Mouse (Mus musculus) heart, postnatal 0 days (tissue): ENCODE results near the gene Ccdc9. TPM values are rescaled to one million over a fixed set of nuclear protein-coding genes. Genes with fewer than 3 reads are reported as not detected.

Experiments
- ATAC-seq: fragments of 200-750 bp; cut with Nextera tagmentation; 2 replicates; pipeline ENCODE4 v1.8.0; 2017; ENCODE audit warnings: low read depth, moderate number of reproducible peaks, moderate library complexity; ENCODE audit not compliant: insufficient read depth
- DNase-seq: peaks from one replicate; pipeline ENCODE4 v3.0.0-alpha.2; 2016; ENCODE audit warnings: low spot score
- H3K27ac ChIP-seq: fragments of 300-500 bp; sonication (generic); 2 replicates; pipeline ENCODE4 v1.5.1; 2014; ENCODE audit warnings: low read depth, mild to moderate bottlenecking
- H3K27me3 ChIP-seq: fragments of 300-500 bp; sonication (generic); 2 replicates; pipeline ENCODE4 v1.6.1; 2014; ENCODE audit warnings: low read length, mixed read lengths; ENCODE audit not compliant: control insufficient read depth, insufficient read depth
- H3K36me3 ChIP-seq: fragments of 300-500 bp; sonication (generic); replicated peaks from 2 replicates; pipeline ENCODE4 v1.6.1; 2014; ENCODE audit warnings: low read length, mixed read lengths; ENCODE audit not compliant: control insufficient read depth, insufficient read depth
- H3K4me1 ChIP-seq: fragments of 300-500 bp; sonication (generic); 2 replicates; pipeline ENCODE4 v1.6.1; 2014; ENCODE audit warnings: antibody characterized with exemption; ENCODE audit not compliant: control insufficient read depth, insufficient read depth
- H3K4me2 ChIP-seq: fragments of 300-500 bp; sonication (generic); 2 replicates; pipeline ENCODE4 v1.6.1; 2014; ENCODE audit warnings: low read depth, mild to moderate bottlenecking, low read length, moderate library complexity
- H3K4me3 ChIP-seq: fragments of 300-500 bp; sonication (generic); 2 replicates; pipeline ENCODE4 v1.5.1; 2014; ENCODE audit warnings: low read depth, low read length
- H3K9ac ChIP-seq: fragments of 300-500 bp; sonication (generic); replicated peaks from 2 replicates; pipeline ENCODE4 v1.6.1; 2014; ENCODE audit warnings: low read depth, low read length, mixed read lengths
- H3K9me3 ChIP-seq: fragments of 300-500 bp; sonication (generic); replicated peaks from 2 replicates; pipeline ENCODE4 v1.6.1; 2016; ENCODE audit warnings: low read length; ENCODE audit not compliant: control insufficient read depth
- CTCF ChIP-seq: IDR thresholded peaks from 2 replicates; pipeline ENCODE4 v1.5.1; 2016; ENCODE audit warnings: antibody characterized with exemption, control low read depth, low read depth
- EP300 ChIP-seq: IDR thresholded peaks from 2 replicates; pipeline ENCODE4 v1.6.1; 2016; ENCODE audit warnings: antibody characterized with exemption, low read depth
- WGBS: fragments of 180-500 bp; shearing (Covaris S2); extraction: QIAGEN DNeasy Blood & Tissue Kit; methylation state at CpG from one replicate; pipeline ENCODE4 v1.1.7; 2014; 5-methylcytosine and 5-hydroxymethylcytosine counted together
- polyA plus RNA-seq: library from polyadenylated mRNA; unstranded; fragments of >200 nt; fragmentation: Nextera tagmentation; extraction: Ambion mirVana; gene quantifications from 2 replicates; pipeline ENCODE4 v1.2.1, GENCODE M21; 2015
- total RNA-seq: library from RNA; depleted of rRNA; stranded (reverse); fragments of >200 nt; gene quantifications from 2 replicates; pipeline ENCODE4 v1.2.3, GENCODE M21; 2014; ENCODE audit warnings: low replicate concordance

Gene Ccdc9
- total and polyA plus RNA-seq, 2 experiments from 2014 or later, result 4.7 to 5.7 TPM

- H3K27me3 ChIP-seq, result no peaks in the 10 kb centered on the region
- peak overlapping the region; percentile 71 for H3K4me2 ChIP-seq
- H3K27ac ChIP-seq, result peak overlapping the region; percentile 87
- DNase-seq (peak; percentile 76), ATAC-seq (peak; percentile 54)
- H3K4me3 ChIP-seq, result peak overlapping the region; percentile 50
- TF ChIP-seq CTCF (no peak), EP300 (no peak; the same call in 1 of the 2 replicates)
- 1% methylated on average over 41 of the region's 41 CpGs for WGBS
- H3K36me3 ChIP-seq, result no peaks in the 10 kb centered on the region
- no peaks in the 10 kb centered on the region for H3K9me3 ChIP-seq
- peaks cover 11% of the 10 kb centered on the region; the same call in 1 of the 2 replicates for H3K4me1 ChIP-seq
- H3K9ac ChIP-seq, result peak overlapping the region; percentile 46
Measured at GRCm38 (mm10) chr7:16295321-16295900, 8.8 kb upstream of the Ccdc9 start.

DNA sequence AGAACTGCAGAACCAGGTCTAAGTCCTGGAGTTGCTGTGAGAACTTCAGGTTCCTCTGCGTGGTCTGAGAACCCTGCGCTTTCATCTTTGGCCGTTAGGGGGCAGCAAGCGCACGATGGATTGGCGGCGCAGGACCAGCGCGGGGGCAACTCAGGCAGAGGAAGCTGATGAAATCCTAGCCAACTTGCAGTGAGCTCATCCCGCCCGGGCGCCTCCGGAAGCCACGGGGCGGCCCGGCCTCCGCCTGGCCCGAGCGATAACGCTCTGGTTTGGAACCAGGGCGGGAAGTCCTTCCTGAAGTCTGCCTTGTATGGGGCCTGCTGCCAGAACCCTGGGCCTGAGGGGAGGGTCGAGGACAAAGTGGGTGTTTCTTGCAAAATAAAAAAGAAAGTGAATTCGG lies 8.2 kb upstream of the Ccdc9 start:
- WGBS, result under 1% methylated on average over 23 of the region's 23 CpGs
- peak; percentile 99 for TF ChIP-seq CTCF
- peak; percentile 98 for TF ChIP-seq EP300
- Histone ChIP-seq H3K27ac (peak overlapping the region; percentile 87), H3K27me3 (no peaks in the 10 kb centered on the region), H3K36me3 (no peaks in the 10 kb centered on the region), H3K9me3 (no peaks in the 10 kb centered on the region), H3K4me2 (peak overlapping the region; percentile 71), H3K4me3 (peak overlapping the region; percentile 50), H3K4me1 (peaks cover 11% of the 10 kb centered on the region; the same call in 1 of the 2 replicates), H3K9ac (peak overlapping the region; percentile 46)
- DNase-seq (peak; percentile 94), ATAC-seq (peak; percentile 88)

DNA sequence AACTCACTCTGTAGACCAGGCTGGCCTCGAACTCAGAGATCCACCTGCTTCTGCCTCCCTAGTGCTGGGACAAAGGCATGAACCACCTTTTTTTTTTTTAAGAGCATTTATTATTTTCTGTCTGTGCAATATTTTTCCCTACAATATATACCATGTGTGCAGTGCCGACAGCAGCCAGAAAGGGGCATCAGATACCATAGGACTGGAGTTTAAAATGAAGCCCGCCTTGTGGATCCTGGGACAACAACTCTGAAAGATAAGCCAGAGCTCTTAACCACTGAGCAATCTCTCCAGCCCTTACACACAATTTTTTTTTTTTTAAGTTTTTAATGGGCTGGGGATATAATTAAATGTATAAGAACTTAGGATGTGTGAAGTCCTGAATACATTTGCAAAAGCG lies 7.8 kb upstream of the Ccdc9 start:
- Histone ChIP-seq H3K4me3 (peak overlapping the region; percentile 50), H3K36me3 (no peaks in the 10 kb centered on the region), H3K27me3 (no peaks in the 10 kb centered on the region), H3K9me3 (no peaks in the 10 kb centered on the region), H3K27ac (peak overlapping the region; percentile 87), H3K9ac (no peak overlapping the region), H3K4me2 (peak overlapping the region; percentile 71), H3K4me1 (peaks cover 11% of the 10 kb centered on the region; the same call in 1 of the 2 replicates)
- DNase-seq (peak; percentile 57), ATAC-seq (peak; percentile 39; the same call in 1 of the 2 replicates)
- TF ChIP-seq EP300, result no peak
- peak; percentile 52 for TF ChIP-seq CTCF
- WGBS, result 23% methylated on average over 4 of the region's 4 CpGs

- no peaks in the 10 kb centered on the region for H3K27me3 ChIP-seq
- no peak overlapping the region for H3K27ac ChIP-seq
- H3K4me1 ChIP-seq, result no peaks in the 10 kb centered on the region; the same call in 1 of the 2 replicates
- H3K4me2 ChIP-seq, result no peak overlapping the region
- TF ChIP-seq EP300 (no peak), CTCF (no peak)
- no peak overlapping the region for H3K4me3 ChIP-seq
- no peaks in the 10 kb centered on the region for H3K9me3 ChIP-seq
- 70% methylated on average over 1 of the region's 1 CpGs for WGBS
- no peak for ATAC-seq
- H3K36me3 ChIP-seq, result peaks cover 15% of the 10 kb centered on the region
- no peak overlapping the region for H3K9ac ChIP-seq
- no peak for DNase-seq
Measured at GRCm38 (mm10) chr7:16287791-16288190, 1.2 kb upstream of the Ccdc9 start.

- ATAC-seq (no peak), DNase-seq (no peak)
- H3K27me3 ChIP-seq, result no peaks in the 10 kb centered on the region
- H3K9me3 ChIP-seq, result no peaks in the 10 kb centered on the region
- peak overlapping the region; percentile 81; the same call in 1 of the 2 replicates for H3K9ac ChIP-seq
- H3K4me3 ChIP-seq, result peak overlapping the region; percentile 81
- no peaks in the 10 kb centered on the region; the same call in 1 of the 2 replicates for H3K4me1 ChIP-seq
- peak overlapping the region; percentile 98 for H3K27ac ChIP-seq
- peaks cover 23% of the 10 kb centered on the region for H3K36me3 ChIP-seq
- H3K4me2 ChIP-seq, result peak overlapping the region; percentile 71
- TF ChIP-seq EP300, result no peak; the same call in 1 of the 2 replicates
- TF ChIP-seq CTCF, result no peak
- 84% methylated on average over 2 of the region's 2 CpGs for WGBS
Measured at GRCm38 (mm10) chr7:16287016-16287415, 421 bp upstream of the Ccdc9 start.
